ENCODE assay signal across 23 mouse cellular contexts in genomic region chr3:155723011-155723510, GRCm38 (mm10).
"Had no signal": no experiment of that assay in that cellular context is flagged by ENCODE, and none has a peak within 500 bp of the region (broad histone marks: within the 10 kb centered on the region; RNA-seq: fewer than 3 reads in every experiment).

No protein-coding gene starts in this region.

- H3K27ac ChIP-seq: heart, adult 2 months; heart, embryonic 13.5 days; heart, embryonic 15.5 days; hindbrain, embryonic 13.5 days; hindbrain, embryonic 15.5 days; hindbrain, postnatal 0 days; kidney, embryonic 15.5 days; kidney, postnatal 0 days; limb, embryonic 13.5 days; limb, embryonic 15.5 days had no signal

- H3K4me3 ChIP-seq: heart, adult 2 months; heart, embryonic 13.5 days; heart, embryonic 15.5 days; hindbrain, embryonic 13.5 days; hindbrain, embryonic 15.5 days; kidney, embryonic 15.5 days; limb, embryonic 13.5 days; limb, embryonic 15.5 days had no signal

- DNase-seq: gastrocnemius, postnatal 14 days; gastrocnemius, postnatal 36 days; heart, adult 11 months; heart, adult 2 months; heart, postnatal 14 days; heart, postnatal 36 days; kidney, adult 11 months; kidney, adult 2 months; kidney, adult 9 months; kidney, postnatal 14 days; kidney, postnatal 36 days; layer of hippocampus, adult 9-11 months; layer of hippocampus, postnatal 36 days; left cerebral cortex, postnatal 4 days had no signal

- H3K4me1 ChIP-seq: heart, embryonic 13.5 days; heart, embryonic 15.5 days; hindbrain, embryonic 13.5 days; hindbrain, embryonic 15.5 days; kidney, embryonic 15.5 days; limb, embryonic 13.5 days; limb, embryonic 15.5 days had no signal
